Mouse (Mus musculus) embryonic fibroblast, embryonic 13.5 days (primary cell): ENCODE data around the gene Pappa. TPM values are rescaled to one million over a fixed set of nuclear protein-coding genes. Genes with fewer than 3 reads are reported as not detected.
A peak's percentile ranks its signal among the peaks of the same experiment; 100 is the strongest.

ENCODE experiments used
- H3K27ac ChIP-seq: 2 replicates; pipeline ENCODE4 v1.5.1; 2012; ENCODE audit warnings: low read length, control low read depth, inconsistent platforms; ENCODE audit not compliant: insufficient read depth
- H3K4me1 ChIP-seq: 2 replicates; pipeline ENCODE4 v1.6.1; 2011; ENCODE audit warnings: low read length; ENCODE audit not compliant: control insufficient read depth, insufficient read depth
- H3K4me3 ChIP-seq: 2 replicates; pipeline ENCODE4 v1.5.1; 2011; ENCODE audit warnings: mild to moderate bottlenecking, control low read depth, low read length; ENCODE audit not compliant: insufficient read depth
- CTCF ChIP-seq: IDR thresholded peaks from 2 replicates; pipeline ENCODE4 v1.5.1; 2011; ENCODE audit warnings: mild to moderate bottlenecking, control low read depth, low read length, moderate library complexity, borderline replicate concordance; ENCODE audit not compliant: insufficient read depth
- POLR2A ChIP-seq: IDR thresholded peaks from 2 replicates; pipeline ENCODE4 v1.6.1; 2011; ENCODE audit warnings: low read depth, mild to moderate bottlenecking, control low read depth, low read length, moderate library complexity
- polyA plus RNA-seq: library from polyadenylated mRNA; stranded (reverse); fragments of >200 nt; gene quantifications from 2 replicates; pipeline ENCODE4 v1.2.4, GENCODE M21; 2011; ENCODE audit warnings: low read depth; ENCODE audit not compliant: missing spikeins, insufficient read length

Pappa gene
- polyA plus RNA-seq, 1 experiment = 59.8 TPM

GRCm38 (mm10) chr4:65159481-65159880 is 35.5 kb downstream of the Pappa start:
- Histone ChIP-seq H3K4me3 (no peak overlapping the region), H3K27ac (no peak overlapping the region), H3K4me1 (peaks cover 5% of the 10 kb centered on the region; the same call in 1 of the 2 replicates)
- no peak for TF ChIP-seq POLR2A
- TF ChIP-seq CTCF = no peak

DNA sequence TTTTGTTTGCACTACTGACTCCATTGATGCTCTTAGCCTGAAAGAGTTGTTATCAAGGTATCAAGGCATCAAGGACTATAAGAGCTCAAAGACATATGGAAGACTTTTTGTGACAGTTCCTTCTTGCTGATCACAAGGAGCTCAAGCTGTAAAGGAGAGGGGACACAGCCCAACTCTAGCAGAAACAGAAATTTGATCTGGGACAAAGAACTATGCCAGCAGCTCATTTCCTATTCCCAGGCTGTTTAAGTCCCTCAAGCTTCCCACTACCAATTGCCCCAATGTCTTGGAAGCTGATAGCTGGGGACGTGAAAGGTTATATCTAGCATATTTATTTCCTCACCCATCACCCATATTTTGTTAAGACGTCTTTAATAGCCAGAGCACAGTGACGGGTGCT is 39.7 kb downstream of the Pappa start:
- TF ChIP-seq CTCF (no peak), POLR2A (no peak)
- no peak overlapping the region for H3K27ac ChIP-seq
- H3K4me3 ChIP-seq = no peak overlapping the region
- peaks cover 5% of the 10 kb centered on the region; the same call in 1 of the 2 replicates for H3K4me1 ChIP-seq

DNA sequence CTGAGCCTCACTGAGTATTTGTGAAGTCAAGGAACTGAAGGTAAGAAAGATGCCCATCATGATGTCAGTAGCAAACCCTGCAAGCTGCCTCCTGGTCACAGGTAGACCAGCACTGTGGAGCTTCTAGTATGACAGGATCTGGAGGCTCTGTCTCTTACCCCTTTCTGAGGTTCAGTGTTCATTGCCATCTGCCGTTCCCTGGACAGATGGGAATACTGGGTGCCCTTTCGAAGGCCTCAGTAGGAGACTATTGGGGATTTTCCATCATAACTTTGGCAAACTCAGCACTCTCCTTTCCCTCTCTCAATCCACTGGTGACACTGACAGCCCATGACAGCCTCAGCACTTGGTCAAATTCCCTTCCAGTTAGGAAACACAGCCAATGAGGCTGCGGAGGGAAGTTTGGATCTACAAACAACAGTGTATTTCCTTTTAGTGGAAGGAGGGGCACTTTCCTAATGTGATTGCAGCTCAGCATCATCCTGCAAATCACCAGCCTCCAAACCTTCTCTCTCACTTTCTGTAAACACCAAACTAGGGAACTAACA is 42.4 kb downstream of the Pappa start:
- TF ChIP-seq CTCF (no peak), POLR2A (no peak)
- no peak overlapping the region for H3K4me3 ChIP-seq
- H3K27ac ChIP-seq = no peak overlapping the region
- H3K4me1 ChIP-seq = peaks cover 2% of the 10 kb centered on the region; the same call in 1 of the 2 replicates

DNA sequence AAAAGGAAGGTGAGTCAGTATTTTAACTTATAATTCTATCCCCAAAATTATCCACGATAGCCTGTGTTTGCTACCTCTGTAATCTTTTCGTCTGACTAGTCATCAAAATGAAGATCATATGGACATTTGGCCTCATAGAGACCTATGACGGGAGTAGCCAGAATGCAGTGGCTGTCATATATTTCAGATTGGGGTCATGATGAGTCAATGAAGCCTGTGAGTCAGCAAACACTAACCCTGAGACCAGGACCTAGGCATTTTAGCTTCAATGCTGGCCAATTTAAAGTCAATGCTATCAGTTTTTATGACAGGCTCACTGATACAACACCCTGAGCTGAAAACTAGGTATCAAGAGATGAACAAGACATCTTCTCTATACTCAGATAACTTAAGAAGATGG is 50.5 kb downstream of the Pappa start:
- H3K4me1 ChIP-seq = peaks cover 2% of the 10 kb centered on the region; the same call in 1 of the 2 replicates
- no peak overlapping the region for H3K27ac ChIP-seq
- no peak overlapping the region for H3K4me3 ChIP-seq
- TF ChIP-seq CTCF = no peak
- no peak for TF ChIP-seq POLR2A

DNA sequence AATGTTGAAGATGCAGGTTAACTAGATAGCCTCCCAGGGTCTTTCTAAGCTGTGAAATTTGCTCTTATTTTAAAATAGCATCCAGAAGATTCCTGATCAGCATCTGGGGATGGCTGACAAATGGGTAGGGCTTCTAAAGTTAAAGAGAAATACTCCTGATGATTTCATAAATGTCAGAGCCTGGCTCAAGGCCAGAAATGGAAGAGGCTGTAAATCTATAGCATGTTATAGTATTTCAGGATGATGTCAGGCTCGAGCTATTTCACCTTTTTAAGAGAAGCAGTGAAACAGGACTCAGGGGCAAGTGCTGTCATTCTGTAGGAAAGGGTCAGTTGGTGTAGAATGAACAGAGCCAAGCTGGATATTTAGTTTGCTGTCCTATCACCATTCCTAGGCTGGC is 54.2 kb downstream of the Pappa start:
- Histone ChIP-seq H3K4me1 (peaks cover 5% of the 10 kb centered on the region; the same call in 1 of the 2 replicates), H3K27ac (no peak overlapping the region), H3K4me3 (no peak overlapping the region)
- TF ChIP-seq POLR2A = no peak
- no peak for TF ChIP-seq CTCF

GRCm38 (mm10) chr4:65187236-65187635 is 63.3 kb downstream of the Pappa start:
- H3K4me3 ChIP-seq = no peak overlapping the region
- H3K4me1 ChIP-seq = peaks cover 9% of the 10 kb centered on the region; the same call in 1 of the 2 replicates
- H3K27ac ChIP-seq = no peak overlapping the region
- TF ChIP-seq POLR2A (no peak), CTCF (no peak)

GRCm38 (mm10) chr4:65187716-65188115 is 63.7 kb downstream of the Pappa start:
- Histone ChIP-seq H3K4me1 (peaks cover 9% of the 10 kb centered on the region; the same call in 1 of the 2 replicates), H3K27ac (no peak overlapping the region), H3K4me3 (no peak overlapping the region)
- TF ChIP-seq POLR2A = no peak
- no peak for TF ChIP-seq CTCF

- TF ChIP-seq POLR2A (no peak), CTCF (no peak)
- Histone ChIP-seq H3K4me3 (no peak overlapping the region), H3K27ac (no peak overlapping the region), H3K4me1 (peaks cover 6% of the 10 kb centered on the region; the same call in 1 of the 2 replicates)
These were observed 65.0 kb downstream of the Pappa start for GRCm38 (mm10) chr4:65188921-65189485.

DNA sequence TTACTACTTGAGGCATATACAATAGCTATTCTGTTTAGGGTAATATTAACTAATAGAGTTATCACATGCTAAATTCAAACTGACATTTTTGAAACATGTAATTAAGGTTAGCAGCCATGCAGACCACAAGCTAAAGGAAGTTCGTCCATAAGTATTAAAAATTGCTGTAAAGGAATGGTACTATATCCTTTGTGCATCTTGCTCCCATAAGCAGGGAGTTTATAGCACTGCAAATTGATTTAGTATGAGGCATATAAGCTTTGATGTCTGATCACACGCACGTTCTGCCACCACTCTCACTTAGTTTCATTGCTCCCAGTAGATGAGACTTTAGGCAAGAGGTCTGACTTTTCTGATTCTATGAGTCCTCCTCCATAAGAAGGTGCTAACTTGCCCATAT is 68.8 kb downstream of the Pappa start:
- no peak overlapping the region for H3K4me3 ChIP-seq
- no peak overlapping the region for H3K27ac ChIP-seq
- no peaks in the 10 kb centered on the region for H3K4me1 ChIP-seq
- no peak for TF ChIP-seq CTCF
- TF ChIP-seq POLR2A = no peak

- H3K4me1 ChIP-seq = no peaks in the 10 kb centered on the region
- H3K4me3 ChIP-seq = no peak overlapping the region
- H3K27ac ChIP-seq = peak overlapping the region; percentile 58
- TF ChIP-seq CTCF = no peak
These were observed 72.0 kb downstream of the Pappa start for GRCm38 (mm10) chr4:65195971-65196370.

DNA sequence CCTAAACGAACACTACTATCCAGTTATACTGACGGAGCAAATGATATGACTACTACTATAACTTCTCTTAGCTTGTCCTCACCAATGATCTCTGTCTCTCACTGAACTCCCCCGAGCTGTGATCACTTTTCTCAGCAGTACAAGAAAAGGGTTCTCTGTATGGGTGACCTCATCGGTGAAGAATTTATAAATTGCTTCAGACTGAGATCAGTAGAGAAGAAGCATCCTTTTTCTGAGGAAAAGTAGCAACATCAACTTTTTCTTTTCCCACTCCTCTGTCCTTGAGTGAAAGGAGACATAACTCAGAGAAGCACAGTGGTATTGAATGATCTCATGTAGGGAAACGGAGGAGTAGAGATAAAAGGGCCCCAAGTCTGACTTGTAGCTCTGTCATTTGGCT is 79.7 kb downstream of the Pappa start:
- peaks cover 13% of the 10 kb centered on the region for H3K4me1 ChIP-seq
- TF ChIP-seq CTCF (no peak), POLR2A (no peak)

DNA sequence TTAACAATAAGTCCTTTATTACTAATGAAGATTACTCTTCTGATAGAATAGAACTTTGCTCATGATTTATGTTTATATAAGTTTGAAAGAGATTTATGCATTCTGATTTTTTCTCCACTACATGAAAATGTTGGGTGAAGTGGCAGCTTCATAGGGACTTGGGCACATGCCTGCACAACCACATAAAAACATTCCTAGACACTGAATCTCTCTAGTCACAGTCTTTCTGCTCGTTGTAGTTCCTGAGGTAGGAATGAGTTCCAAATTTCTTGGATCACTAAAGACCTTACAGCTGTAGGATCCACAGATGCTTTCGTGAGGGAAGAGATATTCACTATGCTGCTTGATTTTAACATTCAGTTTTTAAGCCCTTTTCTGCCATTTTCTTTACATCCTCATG is 81.5 kb downstream of the Pappa start:
- Histone ChIP-seq H3K27ac (peak overlapping the region; percentile 88), H3K4me1 (peaks cover 13% of the 10 kb centered on the region), H3K4me3 (no peak overlapping the region)
- TF ChIP-seq POLR2A = no peak
- TF ChIP-seq CTCF = no peak

More for the DNA sequence above, 79.7 kb downstream of the Pappa start:
- H3K4me3 ChIP-seq = no peak overlapping the region
- peak overlapping the region; percentile 80 for H3K27ac ChIP-seq
